Mouse (Mus musculus) embryonic facial prominence, embryonic 11.5 days (tissue): ENCODE results near the gene Tas2r143. TPM values are rescaled to one million over a fixed set of nuclear protein-coding genes. Genes with fewer than 3 reads are reported as not detected.

Experiments used
- ATAC-seq: fragments of 200-750 bp; cut with Nextera tagmentation; replicated peaks from 2 replicates; pipeline ENCODE4 v1.8.0; 2017; ENCODE audit warnings: low read depth; ENCODE audit not compliant: insufficient number of reproducible peaks, low FRiP score, low TSS enrichment
- DNase-seq: peaks from one replicate; pipeline ENCODE4 v3.0.0-alpha.2; 2015; ENCODE audit warnings: low spot score
- H3K27ac ChIP-seq: fragments of 300-500 bp; sonication (generic); replicated peaks from 2 replicates; pipeline ENCODE4 v1.5.1; 2014; ENCODE audit warnings: mild to moderate bottlenecking, low read depth, low read length, control low read depth
- H3K27me3 ChIP-seq: fragments of 300-500 bp; sonication (generic); 2 replicates; pipeline ENCODE4 v1.6.1; 2014; ENCODE audit warnings: mild to moderate bottlenecking, low read length, moderate library complexity, mixed read lengths; ENCODE audit not compliant: control insufficient read depth, insufficient read depth
- H3K36me3 ChIP-seq: fragments of 300-500 bp; sonication (generic); replicated peaks from 2 replicates; pipeline ENCODE4 v1.6.1; 2014; ENCODE audit warnings: low read depth, mild to moderate bottlenecking, low read length, moderate library complexity, mixed read lengths; ENCODE audit not compliant: control insufficient read depth, insufficient read depth
- H3K4me1 ChIP-seq: fragments of 300-500 bp; sonication (generic); 2 replicates; pipeline ENCODE4 v1.6.1; 2014; ENCODE audit warnings: low read length, mixed read lengths; ENCODE audit not compliant: control insufficient read depth, insufficient read depth
- H3K4me2 ChIP-seq: fragments of 300-500 bp; sonication (generic); 2 replicates; pipeline ENCODE4 v1.6.1; 2014; ENCODE audit warnings: low read depth, mild to moderate bottlenecking, control low read depth, low read length, moderate library complexity
- H3K4me3 ChIP-seq: fragments of 300-500 bp; sonication (generic); 2 replicates; pipeline ENCODE4 v1.5.1; 2014; ENCODE audit warnings: low read depth, low read length, control low read depth
- H3K9ac ChIP-seq: fragments of 300-500 bp; sonication (generic); replicated peaks from 2 replicates; pipeline ENCODE4 v1.6.1; 2014; ENCODE audit warnings: mild to moderate bottlenecking, control low read depth, low read length
- H3K9me3 ChIP-seq: fragments of 300-500 bp; sonication (generic); replicated peaks from 2 replicates; pipeline ENCODE4 v1.6.1; 2016; ENCODE audit warnings: mild to moderate bottlenecking, low read length, inconsistent platforms, mixed read lengths; ENCODE audit not compliant: control insufficient read depth
- WGBS: fragments of 180-500 bp; shearing (Covaris S2); extraction: QIAGEN DNeasy Blood & Tissue Kit; methylation state at CpG from one replicate; pipeline ENCODE4 v1.1.7; 2014; 5-methylcytosine and 5-hydroxymethylcytosine counted together
- polyA plus RNA-seq: library from polyadenylated mRNA; unstranded; fragments of >200 nt; fragmentation: Nextera tagmentation; extraction: Ambion mirVana; gene quantifications from 2 replicates; pipeline ENCODE4 v1.2.1, GENCODE M21; 2014

The Tas2r143 gene
- polyA plus RNA-seq, 1 experiment from 2014 or later: not detected

GRCm38 (mm10) chr6:42362074-42362473, 38.0 kb upstream of the Tas2r143 start:
- H3K4me1 ChIP-seq: no peaks in the 10 kb centered on the region
- DNase-seq (no peak), ATAC-seq (no peak)
- 75% methylated on average over 1 of the region's 1 CpGs for WGBS
- no peak overlapping the region for H3K4me2 ChIP-seq
- no peak overlapping the region for H3K9ac ChIP-seq
- H3K27me3 ChIP-seq: no peaks in the 10 kb centered on the region
- no peak overlapping the region for H3K27ac ChIP-seq
- H3K36me3 ChIP-seq: peaks cover 6% of the 10 kb centered on the region; the same call in 1 of the 2 replicates
- no peak overlapping the region for H3K4me3 ChIP-seq
- H3K9me3 ChIP-seq: no peaks in the 10 kb centered on the region

DNA sequence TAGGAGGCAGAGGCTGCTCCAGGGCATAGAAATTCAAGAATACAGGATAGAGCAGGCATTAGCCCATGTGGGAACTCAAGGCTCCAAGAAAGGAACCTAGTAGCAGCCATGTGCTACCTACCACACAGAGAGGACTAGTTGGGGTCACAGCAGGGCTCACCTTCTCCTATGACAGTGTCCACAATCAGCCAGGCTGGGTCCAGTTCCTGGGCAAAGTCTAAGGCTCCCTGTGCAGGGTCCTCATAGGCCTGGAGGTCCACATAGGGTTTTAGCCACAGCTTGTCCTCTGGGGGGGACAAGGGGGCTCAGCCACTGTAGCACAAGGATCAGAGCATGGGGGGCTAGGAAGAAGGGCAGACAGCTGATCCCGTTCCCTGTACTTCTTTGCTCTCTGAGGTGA, 37.5 kb upstream of the Tas2r143 start:
- Histone ChIP-seq H3K36me3 (peaks cover 4% of the 10 kb centered on the region; the same call in 1 of the 2 replicates), H3K27ac (no peak overlapping the region), H3K9ac (no peak overlapping the region), H3K9me3 (no peaks in the 10 kb centered on the region), H3K4me2 (no peak overlapping the region), H3K4me1 (no peaks in the 10 kb centered on the region), H3K4me3 (no peak overlapping the region), H3K27me3 (no peaks in the 10 kb centered on the region)
- 73% methylated on average over 1 of the region's 1 CpGs for WGBS
- no peak for DNase-seq
- ATAC-seq: no peak

GRCm38 (mm10) chr6:42362974-42363373, 37.1 kb upstream of the Tas2r143 start:
- WGBS: 59% methylated on average over 3 of the region's 3 CpGs
- DNase-seq: no peak

GRCm38 (mm10) chr6:42364066-42364465, 36.0 kb upstream of the Tas2r143 start:
- H3K4me1 ChIP-seq: no peaks in the 10 kb centered on the region
- 90% methylated on average over 4 of the region's 4 CpGs for WGBS
- ATAC-seq: no peak
- H3K9me3 ChIP-seq: no peaks in the 10 kb centered on the region
- DNase-seq: no peak
- H3K27me3 ChIP-seq: no peaks in the 10 kb centered on the region
- H3K27ac ChIP-seq: no peak overlapping the region
- H3K4me2 ChIP-seq: no peak overlapping the region
- H3K9ac ChIP-seq: no peak overlapping the region
- H3K4me3 ChIP-seq: no peak overlapping the region
- H3K36me3 ChIP-seq: no peaks in the 10 kb centered on the region

More at GRCm38 (mm10) chr6:42362974-42363373, 37.1 kb upstream of the Tas2r143 start:
- no peak for ATAC-seq
- no peak overlapping the region for H3K4me3 ChIP-seq
- 0 out of 2 replicates have a peak, but pooled peaks cover 2% of the 10 kb centered on the region for H3K36me3 ChIP-seq
- no peaks in the 10 kb centered on the region for H3K9me3 ChIP-seq
- no peak overlapping the region for H3K4me2 ChIP-seq
- H3K9ac ChIP-seq: no peak overlapping the region
- H3K4me1 ChIP-seq: no peaks in the 10 kb centered on the region
- no peak overlapping the region for H3K27ac ChIP-seq
- no peaks in the 10 kb centered on the region for H3K27me3 ChIP-seq

GRCm38 (mm10) chr6:42364607-42365006, 35.4 kb upstream of the Tas2r143 start:
- no peak overlapping the region for H3K4me2 ChIP-seq
- no peaks in the 10 kb centered on the region for H3K4me1 ChIP-seq
- DNase-seq (no peak), ATAC-seq (no peak)
- H3K27me3 ChIP-seq: no peaks in the 10 kb centered on the region
- H3K4me3 ChIP-seq: no peak overlapping the region
- WGBS: 82% methylated on average over 15 of the region's 15 CpGs
- H3K36me3 ChIP-seq: no peaks in the 10 kb centered on the region
- H3K9me3 ChIP-seq: no peaks in the 10 kb centered on the region
- no peak overlapping the region for H3K9ac ChIP-seq
- H3K27ac ChIP-seq: no peak overlapping the region

DNA sequence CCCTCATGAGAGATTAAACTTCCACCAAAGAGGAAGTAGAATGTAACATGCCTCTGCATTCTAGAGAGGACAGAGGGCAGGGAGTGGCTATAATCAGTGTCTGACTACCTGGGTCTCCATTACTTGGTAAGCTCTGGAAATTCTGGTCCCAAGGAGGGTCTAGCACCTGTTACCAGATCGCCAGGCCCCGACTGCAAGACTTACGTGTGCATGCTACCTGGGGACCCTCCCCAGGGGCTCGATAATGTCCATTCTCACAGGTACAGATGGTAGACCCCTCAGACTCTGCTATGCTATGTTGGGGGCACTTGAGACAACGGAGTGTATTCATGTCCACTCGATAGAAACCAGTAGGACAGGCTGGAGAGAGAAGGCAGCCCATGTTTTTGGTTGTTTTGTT, 34.8 kb upstream of the Tas2r143 start:
- no peaks in the 10 kb centered on the region for H3K36me3 ChIP-seq
- DNase-seq (no peak), ATAC-seq (no peak)
- H3K4me3 ChIP-seq: no peak overlapping the region
- 88% methylated on average over 6 of the region's 6 CpGs for WGBS
- no peak overlapping the region for H3K27ac ChIP-seq
- no peak overlapping the region for H3K4me2 ChIP-seq
- H3K9ac ChIP-seq: no peak overlapping the region
- H3K27me3 ChIP-seq: no peaks in the 10 kb centered on the region
- no peaks in the 10 kb centered on the region for H3K9me3 ChIP-seq
- H3K4me1 ChIP-seq: no peaks in the 10 kb centered on the region

DNA sequence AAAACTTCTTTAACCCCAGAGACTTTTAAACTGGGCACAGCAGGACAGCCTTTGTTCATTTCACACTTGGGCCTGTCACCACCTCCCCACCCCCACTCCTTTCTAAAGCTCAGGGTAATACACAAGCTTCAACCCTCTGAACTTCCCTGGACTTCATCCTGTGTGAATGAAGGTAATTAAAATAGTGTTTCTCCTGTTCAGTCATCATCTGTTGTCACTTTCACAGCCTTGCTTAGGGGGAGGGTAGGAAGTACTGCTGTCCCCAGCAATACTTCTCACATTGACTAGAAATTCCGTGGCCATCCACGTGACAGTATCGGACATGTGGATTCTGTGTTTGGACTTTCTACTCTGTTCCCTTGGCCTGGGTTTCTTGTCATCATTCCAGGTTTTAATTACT, 30.2 kb upstream of the Tas2r143 start:
- Histone ChIP-seq H3K9ac (no peak overlapping the region), H3K4me2 (no peak overlapping the region), H3K9me3 (no peaks in the 10 kb centered on the region), H3K4me1 (no peaks in the 10 kb centered on the region), H3K36me3 (no peaks in the 10 kb centered on the region), H3K27ac (no peak overlapping the region), H3K4me3 (no peak overlapping the region), H3K27me3 (0 out of 2 replicates have a peak, but pooled peaks cover 2% of the 10 kb centered on the region)
- 21% methylated on average over 3 of the region's 3 CpGs for WGBS
- DNase-seq: no peak
- no peak for ATAC-seq

- Histone ChIP-seq H3K4me3 (no peak overlapping the region), H3K4me1 (no peaks in the 10 kb centered on the region), H3K9ac (no peak overlapping the region), H3K36me3 (no peaks in the 10 kb centered on the region), H3K4me2 (no peak overlapping the region), H3K27ac (no peak overlapping the region), H3K9me3 (no peaks in the 10 kb centered on the region), H3K27me3 (0 out of 2 replicates have a peak, but pooled peaks cover 2% of the 10 kb centered on the region)
- WGBS: 43% methylated on average over 4 of the region's 4 CpGs
- ATAC-seq (no peak), DNase-seq (no peak)
Observed at GRCm38 (mm10) chr6:42370630-42371363, 29.2 kb upstream of the Tas2r143 start.
